Mouse (Mus musculus) splenic B cell, adult 2 months (primary cell): ENCODE measurements at regions not wholly inside any gene's neighbourhood (a gene's known extent, or its start where the extent isn't known, plus 50 kb on each side); places are given as distances from the start of the nearest gene placed in this dataset.

ENCODE experiments used
- DNase-seq: peaks from one replicate; pipeline ENCODE4 v3.0.0-alpha.2; 2011; ENCODE audit warnings: low read depth, low spot score
- H3K27me3 ChIP-seq: 2 replicates; pipeline ENCODE4 v1.6.1; 2012; ENCODE audit warnings: mild to moderate bottlenecking, low read length, moderate library complexity, mixed read lengths; ENCODE audit not compliant: control insufficient read depth, poor library complexity, insufficient read depth, severe bottlenecking
- H3K36me3 ChIP-seq: 2 replicates; pipeline ENCODE4 v1.6.1; 2012; ENCODE audit warnings: mild to moderate bottlenecking, low read length, moderate library complexity, mixed read lengths; ENCODE audit not compliant: control insufficient read depth, poor library complexity, insufficient read depth, severe bottlenecking

DNA sequence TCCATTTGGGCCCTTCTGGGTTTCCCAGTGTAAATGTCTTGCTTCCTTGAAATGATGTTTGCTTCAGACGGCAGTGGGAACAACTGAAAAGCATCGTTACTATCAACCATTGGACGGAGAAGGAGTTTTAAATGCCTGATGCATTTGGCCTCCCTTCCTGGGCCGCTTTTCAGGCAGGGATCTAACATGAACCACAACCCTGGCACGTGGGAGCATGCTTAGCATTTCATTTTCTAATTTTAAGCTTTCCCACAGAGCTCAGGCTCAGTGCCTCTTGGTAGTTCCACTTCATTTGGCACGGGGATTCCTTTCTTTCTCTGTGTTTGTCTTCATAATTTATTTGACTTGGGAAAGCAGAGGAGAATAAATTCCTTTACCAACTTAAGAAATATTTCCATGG is 406.6 kb upstream of the Nbea start:
- Histone ChIP-seq H3K27me3 (no peaks in the 10 kb centered on the region), H3K36me3 (no peaks in the 10 kb centered on the region)
- DNase-seq, result no peak

DNA sequence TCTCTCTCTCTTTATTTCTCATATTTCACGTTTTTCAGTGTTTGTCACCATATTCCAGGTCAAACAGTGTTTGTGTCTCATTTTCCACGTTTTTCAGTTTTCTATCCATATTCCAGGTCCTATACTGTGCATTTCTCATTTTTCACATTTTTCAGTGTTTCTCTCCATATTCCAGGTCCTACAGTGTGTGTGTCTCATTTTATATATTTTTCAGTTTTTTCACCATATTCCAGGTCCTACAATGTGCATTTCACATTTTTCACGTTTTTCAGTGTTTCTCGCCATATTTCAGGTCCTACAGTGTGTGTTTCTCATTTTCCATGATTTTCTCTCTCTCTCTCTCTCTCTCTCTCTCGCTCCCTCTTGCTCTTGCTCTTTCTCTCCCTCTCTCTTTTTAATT is 391.9 kb upstream of the Nbea start:
- no peaks in the 10 kb centered on the region for H3K27me3 ChIP-seq
- peak; percentile 41 for DNase-seq
- no peaks in the 10 kb centered on the region for H3K36me3 ChIP-seq

DNA sequence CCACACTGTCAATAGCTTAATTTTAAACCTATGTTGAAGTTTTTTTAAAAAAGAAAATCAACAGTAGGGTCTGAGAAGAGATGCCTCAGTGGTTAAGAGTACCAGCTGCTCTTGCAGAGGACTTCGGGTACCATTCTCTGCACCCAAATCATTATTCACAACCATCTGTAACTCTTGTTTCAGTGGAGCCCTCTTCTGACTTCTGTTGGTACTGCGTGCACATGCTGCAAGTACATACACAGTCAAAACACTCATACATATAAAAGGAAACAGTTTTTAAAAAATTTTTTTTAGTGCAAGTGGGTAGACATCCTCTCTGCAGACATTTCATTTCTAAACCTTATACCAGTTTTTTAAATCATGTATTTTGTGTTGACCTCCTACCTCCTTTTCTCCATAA is 352.7 kb upstream of the Nbea start:
- Histone ChIP-seq H3K36me3 (no peaks in the 10 kb centered on the region), H3K27me3 (no peaks in the 10 kb centered on the region)
- no peak for DNase-seq

DNA sequence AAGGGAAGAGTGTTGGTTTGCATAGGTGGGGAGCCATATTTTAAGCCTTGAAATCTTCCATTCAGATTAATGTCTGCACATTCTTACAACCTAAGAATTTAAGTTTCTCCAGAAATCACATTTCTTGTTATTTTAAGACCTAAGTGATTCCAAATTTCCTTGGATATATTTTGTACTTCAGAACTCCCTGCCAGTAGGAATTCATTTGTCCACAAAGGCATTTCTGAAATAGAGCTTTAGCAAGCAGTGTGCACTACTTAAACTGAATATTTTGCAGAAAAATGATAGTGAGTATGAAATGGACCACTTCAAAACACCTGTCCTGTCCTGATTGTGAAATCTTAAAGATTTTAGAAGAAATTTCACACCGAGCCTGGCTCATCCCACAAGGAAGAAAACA is 320.9 kb upstream of the Nbea start:
- no peak for DNase-seq
- H3K36me3 ChIP-seq, result no peaks in the 10 kb centered on the region

DNA sequence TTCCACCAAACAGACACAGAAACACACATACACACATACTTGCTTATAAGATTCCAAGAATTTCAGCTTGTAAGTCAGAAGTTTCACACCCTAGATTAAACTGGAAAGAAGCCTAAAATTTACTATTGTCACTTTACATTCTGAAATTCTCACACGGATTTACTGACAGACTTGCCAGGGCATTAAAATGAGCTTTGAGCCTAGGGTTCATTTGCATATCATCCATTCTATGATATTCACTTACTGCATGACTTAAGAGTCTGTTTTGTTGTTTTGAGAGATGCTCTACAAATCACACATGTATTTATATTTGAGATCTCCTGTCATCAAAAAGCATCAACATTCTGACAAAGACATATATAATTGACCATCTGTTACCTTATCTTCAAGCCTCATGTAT is 315.8 kb upstream of the Nbea start:
- Histone ChIP-seq H3K36me3 (no peaks in the 10 kb centered on the region), H3K27me3 (no peaks in the 10 kb centered on the region)
- no peak for DNase-seq

More for the DNA sequence above, 320.9 kb upstream of the Nbea start:
- H3K27me3 ChIP-seq, result no peaks in the 10 kb centered on the region

DNA sequence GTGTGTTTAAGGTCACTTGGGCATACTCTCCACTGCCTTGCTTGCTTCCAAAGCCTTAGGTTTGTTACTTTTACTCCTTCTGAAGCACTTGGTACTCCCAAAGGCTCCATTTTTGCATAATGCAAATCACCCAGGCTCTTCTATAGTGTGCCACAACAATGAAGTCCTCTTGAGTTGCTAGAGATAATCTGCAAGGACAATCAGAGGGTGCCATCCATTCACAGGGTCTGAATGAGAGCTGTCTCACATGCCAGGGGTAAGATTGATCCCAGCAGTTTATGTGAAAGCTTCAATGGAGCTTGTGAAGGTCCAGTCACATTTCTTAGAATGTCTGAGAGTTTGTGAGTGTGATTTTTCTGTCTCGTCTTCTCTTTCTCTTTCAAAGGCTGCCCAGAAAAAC is 310.4 kb upstream of the Nbea start:
- DNase-seq, result no peak

DNA sequence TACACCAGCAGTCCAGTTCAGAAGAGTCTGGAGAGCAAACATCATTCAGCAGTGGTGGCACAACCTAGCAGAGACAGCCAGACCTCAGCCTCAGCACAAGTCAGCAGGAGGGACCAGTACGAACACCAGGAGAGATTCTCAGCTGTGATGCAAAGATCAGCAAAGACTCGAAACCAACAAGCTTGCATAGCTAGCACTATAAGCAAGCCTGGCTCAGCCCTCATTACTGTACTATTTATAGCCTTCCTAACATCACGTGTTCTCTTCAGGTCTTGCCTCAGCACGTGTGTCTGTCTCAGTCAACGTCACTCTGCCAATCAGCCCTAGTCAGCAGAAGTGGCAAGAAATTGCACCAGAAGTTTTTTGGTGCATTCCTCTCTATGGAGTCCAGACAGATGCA is 305.7 kb upstream of the Nbea start:
- DNase-seq, result no peak
- Histone ChIP-seq H3K36me3 (no peaks in the 10 kb centered on the region), H3K27me3 (no peaks in the 10 kb centered on the region)

More for the DNA sequence above, 310.4 kb upstream of the Nbea start:
- Histone ChIP-seq H3K36me3 (no peaks in the 10 kb centered on the region), H3K27me3 (no peaks in the 10 kb centered on the region)

DNA sequence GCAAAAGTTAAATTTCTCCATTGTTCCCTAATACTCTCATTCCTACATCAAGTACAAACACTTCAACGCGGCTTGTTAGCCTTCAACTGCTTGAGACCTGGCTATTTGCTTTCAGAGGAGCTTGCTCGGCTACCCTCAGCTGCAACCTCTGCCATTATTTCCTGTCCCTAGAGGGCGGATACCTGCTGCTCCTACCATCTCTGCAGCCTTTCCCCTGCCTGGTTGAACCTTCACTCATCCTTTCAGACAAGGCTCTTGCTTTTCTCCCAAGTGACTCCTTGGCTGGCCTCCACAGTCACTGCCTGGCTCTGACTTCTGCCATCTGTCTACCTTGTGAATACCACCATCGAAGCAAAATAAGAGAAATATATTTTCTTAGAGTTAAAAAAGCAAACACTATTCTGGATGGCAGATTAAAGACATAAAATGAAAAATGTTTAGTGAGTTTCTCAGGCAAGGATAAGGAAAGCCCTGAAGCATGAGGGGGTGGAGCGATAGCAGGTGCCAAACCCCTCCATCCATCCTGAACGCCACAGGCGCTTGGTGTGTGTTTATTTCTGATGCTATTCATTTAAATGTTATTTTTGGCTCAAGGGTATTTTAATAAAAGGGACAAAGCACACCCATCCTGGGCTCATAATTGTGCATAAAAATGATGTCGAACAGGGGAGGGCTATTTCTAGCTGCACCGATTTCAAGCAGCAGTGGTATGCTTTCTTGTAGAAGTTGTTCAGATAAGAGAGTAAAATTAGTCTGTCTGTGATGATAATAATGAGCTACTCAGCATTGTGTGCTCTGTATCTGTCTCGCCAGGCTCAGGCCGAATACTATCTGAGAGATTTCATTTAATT is 302.3 kb upstream of the Nbea start:
- no peaks in the 10 kb centered on the region for H3K27me3 ChIP-seq
- no peaks in the 10 kb centered on the region for H3K36me3 ChIP-seq
- DNase-seq, result no peak

DNA sequence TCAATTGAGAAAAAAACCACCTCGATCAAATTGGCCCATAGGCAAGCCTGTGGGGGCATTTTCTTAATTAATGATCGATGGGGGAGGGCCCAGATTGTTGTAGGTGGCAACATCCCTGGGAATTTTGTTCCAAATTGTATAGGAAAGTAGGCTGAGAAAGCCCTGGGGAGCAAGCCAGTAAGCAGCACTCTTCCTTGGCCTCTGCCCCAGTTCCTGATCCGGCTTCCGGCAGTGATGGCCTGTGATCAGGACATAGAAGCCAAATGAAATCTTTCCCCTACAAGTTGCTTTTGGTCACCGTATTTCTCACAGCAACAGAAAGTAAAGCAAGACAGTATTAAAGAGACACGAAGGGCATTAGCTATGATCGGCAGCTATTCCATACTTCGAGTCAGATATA is 300.6 kb upstream of the Nbea start:
- H3K36me3 ChIP-seq, result no peaks in the 10 kb centered on the region
- no peak for DNase-seq
- H3K27me3 ChIP-seq, result no peaks in the 10 kb centered on the region

DNA sequence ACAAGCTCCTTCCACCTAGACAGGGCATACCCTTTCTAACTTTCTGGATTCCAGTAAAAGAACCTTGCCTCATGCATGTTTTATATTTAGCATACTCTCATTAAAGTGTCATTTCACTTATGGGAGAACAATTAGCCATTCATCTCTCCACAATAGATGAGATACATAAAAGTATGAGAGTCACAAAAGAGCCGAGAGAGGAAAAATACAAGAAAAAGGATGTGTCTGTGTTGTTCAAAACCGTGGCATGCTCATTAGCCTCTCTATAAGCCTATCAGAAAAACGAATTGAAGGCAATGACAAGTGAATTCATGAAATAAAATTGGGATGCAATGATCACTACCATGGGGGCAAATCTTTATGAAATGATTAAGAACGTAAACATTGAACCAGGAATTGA is 299.9 kb upstream of the Nbea start:
- no peaks in the 10 kb centered on the region for H3K36me3 ChIP-seq
- DNase-seq, result no peak

DNA sequence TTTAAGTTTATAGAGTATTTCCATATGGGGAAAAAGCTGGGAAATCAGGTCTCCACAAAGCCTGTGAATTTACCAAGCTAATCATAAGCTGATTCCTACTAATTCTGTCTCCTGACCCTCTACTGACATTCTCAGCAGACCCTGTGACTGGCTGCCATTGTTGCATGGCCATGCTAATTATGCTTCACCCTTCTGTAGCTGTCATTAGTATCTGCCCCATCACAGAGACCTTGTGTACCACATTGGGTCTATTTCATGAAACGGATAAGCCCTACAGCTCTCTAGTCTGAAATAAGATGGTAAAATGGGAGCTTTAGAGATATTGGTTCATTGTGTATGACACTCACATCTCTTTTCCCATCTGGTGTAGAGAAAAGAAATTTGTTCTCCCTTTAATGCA is 296.0 kb upstream of the Nbea start:
- H3K27me3 ChIP-seq, result no peaks in the 10 kb centered on the region
- no peaks in the 10 kb centered on the region for H3K36me3 ChIP-seq
- DNase-seq, result no peak

More for the DNA sequence above, 299.9 kb upstream of the Nbea start:
- H3K27me3 ChIP-seq, result no peaks in the 10 kb centered on the region

DNA sequence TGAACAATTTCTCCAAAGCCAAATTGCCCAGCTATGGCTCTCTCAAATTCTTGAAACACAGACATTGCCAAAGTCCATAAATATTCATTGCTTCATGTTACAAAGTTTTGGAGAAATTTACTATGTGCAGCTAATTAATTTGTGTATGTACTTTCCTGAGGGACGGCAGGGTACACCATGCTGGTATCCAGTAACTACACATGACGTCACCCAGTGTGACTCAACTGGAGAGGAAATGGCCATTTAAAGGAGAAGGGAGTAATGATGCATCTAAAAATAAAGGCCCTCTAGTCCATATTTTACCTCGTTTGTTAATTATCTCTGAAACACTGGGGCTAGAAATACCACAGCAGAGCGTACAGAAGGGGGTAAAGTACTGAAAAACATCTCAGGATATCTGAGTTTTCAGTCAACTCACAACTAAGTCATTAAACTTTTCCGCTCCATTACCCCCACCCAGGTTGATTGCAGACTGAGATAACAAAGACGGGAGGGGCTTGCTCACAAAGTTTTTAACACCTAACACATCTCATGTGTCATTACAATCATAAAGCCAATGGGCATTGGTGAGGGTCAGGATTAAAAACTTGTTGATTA is 295.1 kb upstream of the Nbea start:
- no peaks in the 10 kb centered on the region for H3K36me3 ChIP-seq
- DNase-seq, result no peak
- H3K27me3 ChIP-seq, result no peaks in the 10 kb centered on the region

DNA sequence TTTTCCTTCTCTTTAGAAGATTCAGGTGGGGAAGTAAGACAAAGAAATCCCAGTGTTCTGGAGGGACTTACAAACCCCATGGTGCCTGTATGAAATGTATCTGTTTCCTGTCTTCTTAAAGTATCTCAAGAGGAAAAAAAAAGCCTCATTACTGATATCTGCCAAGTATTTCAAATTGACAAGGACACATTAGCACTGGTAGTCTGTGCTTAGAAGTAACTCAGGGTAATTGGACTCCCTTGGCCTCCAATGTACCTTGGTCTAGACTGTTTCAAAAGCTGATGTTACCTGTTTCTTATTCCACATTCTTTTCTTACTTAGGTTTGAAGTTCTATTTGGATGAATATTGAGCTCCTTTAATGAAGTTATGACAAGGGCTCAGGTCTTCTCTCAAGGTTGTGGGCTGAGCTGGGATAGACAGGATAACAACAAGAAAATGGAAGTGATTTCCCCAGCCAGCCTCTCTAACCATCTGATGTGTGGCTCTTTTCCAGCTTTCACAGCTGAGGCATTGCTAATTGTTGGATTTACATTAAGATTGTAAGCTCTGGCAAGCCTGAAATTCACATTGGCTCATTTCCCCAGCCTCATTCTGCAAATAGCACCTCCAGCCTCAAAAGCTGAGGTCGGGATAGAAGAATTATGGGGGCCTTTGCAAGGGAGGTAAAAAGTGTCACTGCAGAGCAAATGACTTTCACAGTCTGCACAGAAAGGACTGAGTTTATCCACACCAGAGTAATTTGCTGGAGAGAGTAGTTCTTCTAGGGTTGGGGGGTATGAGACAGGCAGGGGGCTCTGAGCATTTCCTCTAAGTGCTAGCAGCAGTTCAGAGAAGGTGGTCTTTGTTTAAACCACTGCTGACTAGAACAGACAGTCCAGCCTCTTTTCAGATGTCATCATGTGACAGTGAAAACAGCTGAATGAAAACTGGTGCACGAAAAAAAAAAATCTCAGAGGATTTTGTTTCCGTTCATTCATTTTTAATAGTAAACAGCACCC is 292.3 kb upstream of the Nbea start:
- no peaks in the 10 kb centered on the region for H3K27me3 ChIP-seq
- no peak for DNase-seq

DNA sequence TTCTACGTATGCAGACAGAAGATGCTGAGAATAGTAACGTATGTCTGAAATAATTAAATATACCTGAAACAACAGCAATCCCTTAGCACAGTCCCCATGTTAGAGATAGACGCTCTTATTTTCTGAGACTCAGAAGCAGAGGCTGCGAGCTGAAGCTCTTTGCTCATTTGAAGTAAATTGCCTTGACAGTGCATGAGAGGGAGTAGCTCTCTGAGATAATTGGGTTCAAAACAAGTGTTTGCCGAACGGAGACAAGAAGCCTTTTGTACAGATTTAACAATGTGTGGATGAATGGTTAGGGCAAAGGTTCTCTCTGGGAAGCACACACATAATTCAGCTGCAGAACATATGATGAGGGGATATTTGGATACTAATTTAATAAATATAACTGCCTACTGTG is 289.1 kb upstream of the Nbea start:
- no peaks in the 10 kb centered on the region for H3K27me3 ChIP-seq
- no peak for DNase-seq

More for the DNA sequence above, 292.3 kb upstream of the Nbea start:
- H3K36me3 ChIP-seq, result no peaks in the 10 kb centered on the region

DNA sequence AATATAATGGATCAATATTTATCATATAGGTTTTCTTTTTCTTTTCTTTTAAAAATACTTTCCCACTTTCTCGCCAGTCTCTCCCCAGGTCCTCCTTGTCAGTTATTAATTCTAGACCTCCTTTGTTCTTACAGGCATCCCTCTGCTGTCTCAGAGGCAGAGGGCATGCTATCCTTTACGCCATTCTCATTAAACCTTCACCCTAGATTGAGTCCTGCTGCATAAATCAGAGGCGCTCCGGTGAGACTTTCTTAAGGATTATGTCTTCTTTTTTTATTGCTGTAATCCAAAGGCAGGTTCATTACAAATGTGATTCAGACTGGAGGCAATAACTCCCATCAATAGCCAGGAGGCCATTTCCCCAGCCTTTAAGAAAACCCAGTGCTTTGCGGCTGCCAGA is 288.3 kb upstream of the Nbea start:
- no peak for DNase-seq
- Histone ChIP-seq H3K36me3 (no peaks in the 10 kb centered on the region), H3K27me3 (no peaks in the 10 kb centered on the region)

More for the DNA sequence above, 289.1 kb upstream of the Nbea start:
- H3K36me3 ChIP-seq, result no peaks in the 10 kb centered on the region
